8 mouse cellular contexts compared by ENCODE assay signal in the genomic region with DNA sequence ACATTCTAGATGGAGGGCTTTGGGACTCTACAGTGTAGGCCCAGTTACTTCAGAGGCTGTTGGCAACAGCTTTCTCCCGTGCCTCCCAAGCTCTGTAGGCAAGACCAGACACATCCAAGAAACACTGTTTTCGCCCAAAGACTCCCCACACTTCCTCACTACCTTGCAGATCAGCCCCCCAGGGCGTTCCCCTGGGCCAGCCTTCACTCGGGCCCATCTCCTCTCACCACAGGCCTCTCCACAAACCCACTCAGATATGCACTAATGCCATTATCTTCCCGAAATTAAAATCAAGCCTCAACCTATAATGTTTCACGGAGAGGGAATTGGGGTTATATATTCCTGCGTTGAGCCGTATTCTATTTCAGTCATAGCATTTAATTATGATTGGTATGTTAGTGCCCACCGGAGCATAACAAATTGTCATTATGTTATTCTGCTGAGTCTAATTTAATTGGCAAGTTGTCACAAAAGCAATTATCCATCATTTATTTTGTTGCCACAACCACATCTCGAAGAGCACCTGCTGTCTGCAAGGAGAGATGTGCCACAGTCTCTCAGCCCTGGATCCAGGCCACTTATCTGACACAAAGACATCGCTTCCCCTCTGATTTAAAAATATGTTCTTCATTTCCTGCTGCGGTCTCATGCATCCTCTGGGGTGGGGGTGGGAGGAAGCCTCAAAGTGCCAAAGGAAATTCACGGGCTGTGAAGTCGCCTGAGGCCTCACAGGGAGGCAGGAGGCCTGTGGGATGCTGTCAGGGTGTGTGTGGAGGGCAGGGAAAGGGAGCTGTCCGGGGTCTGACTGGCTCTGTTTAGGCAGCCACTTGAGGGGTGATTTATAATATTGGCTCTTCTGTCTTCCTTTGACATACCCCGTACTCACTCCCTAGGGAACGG. TPM values are rescaled to one million over a fixed set of nuclear protein-coding genes. Genes with fewer than 3 reads are reported as not detected.
DNase-seq lines count a peak whose midpoint lies in the region; ATAC-seq and TF ChIP-seq lines count a peak whose summit lies in the region.

No protein-coding gene starts in this region.

- H3K27me3 ChIP-seq in CH12.LX (replicated peaks) = no peaks in the 10 kb centered on the region
- H3K27me3 ChIP-seq in hindbrain, embryonic 16.5 days (replicated peaks; ENCODE audit: control insufficient read depth, insufficient read depth, low read length) = no peaks in the 10 kb centered on the region
- H3K27me3 ChIP-seq in liver, postnatal 0 days (ENCODE audit: insufficient read depth, low read length) = no peaks in the 10 kb centered on the region

- no peak overlapping the region; the same call in 1 of the 2 replicates for H3K9ac ChIP-seq in CH12.LX (ENCODE audit: insufficient read depth, low read depth)
- peak overlapping the region; percentile 33 for H3K9ac ChIP-seq in hindbrain, embryonic 16.5 days (ENCODE audit: low read depth, low read length)
- H3K9ac ChIP-seq in liver, postnatal 0 days (replicated peaks) = no peak overlapping the region

- H3K36me3 ChIP-seq in CH12.LX (replicated peaks in 1 of 2; ENCODE audit: control insufficient read depth in 1 of 2, insufficient read depth in 1 of 2, low read length in 1 of 2) = no peaks in the 10 kb centered on the region
- no peaks in the 10 kb centered on the region for H3K36me3 ChIP-seq in hindbrain, embryonic 16.5 days (ENCODE audit: control insufficient read depth, insufficient read depth, low read length)
- H3K36me3 ChIP-seq in liver, postnatal 0 days (replicated peaks; ENCODE audit: insufficient read depth, low read length) = no peaks in the 10 kb centered on the region

- peak overlapping the region; percentile 63 for H3K4me2 ChIP-seq in CH12.LX (ENCODE audit: insufficient read depth, low read depth, poor library complexity, severe bottlenecking)
- no peak overlapping the region for H3K4me2 ChIP-seq in hindbrain, embryonic 16.5 days (ENCODE audit: low read length)
- H3K4me2 ChIP-seq in liver, postnatal 0 days (ENCODE audit: low read depth, low read length) = peak overlapping the region; percentile 10

- in situ Hi-C loops in CH12.LX (cut with MboI; ENCODE audit: low pct_ligation_motif_present, low pct_unique_long_range_greater_than_20kb, low sequenced_read_pairs) = no loop called here

- H3K9me3 ChIP-seq in CH12.LX (replicated peaks; ENCODE audit: low read length) = no peaks in the 10 kb centered on the region
- no peaks in the 10 kb centered on the region for H3K9me3 ChIP-seq in hindbrain, embryonic 16.5 days (ENCODE audit: control insufficient read depth, low read length)
- no peaks in the 10 kb centered on the region for H3K9me3 ChIP-seq in liver, postnatal 0 days (ENCODE audit: low read length)

- 22% methylated on average over 17 of the region's 17 CpGs for WGBS in hindbrain, embryonic 16.5 days
- WGBS in liver, postnatal 0 days (ENCODE audit: insufficient replicate concordance) = 23% methylated on average over 17 of the region's 17 CpGs

- TF ChIP-seq RAD21 in CH12.LX (IDR thresholded peaks at IDR 0.05; ENCODE audit: low read depth, low read length) = no peak

- TF ChIP-seq EP300 in CH12.LX (IDR thresholded peaks at IDR 0.05; ENCODE audit: low read length) = peak; percentile 59; the same call in 1 of the 2 replicates
- no peak for TF ChIP-seq EP300 in liver, postnatal 0 days (IDR thresholded peaks at IDR 0.05; ENCODE audit: low read depth)

- H3K4me1 ChIP-seq in CH12.LX (ENCODE audit: control insufficient read depth in 1 of 2, insufficient read depth in 2 of 2) = peaks cover 20 to 37% of the 10 kb centered on the region in 2 experiments
- peaks cover 42% of the 10 kb centered on the region for H3K4me1 ChIP-seq in bone marrow macrophage, adult 2 months (ENCODE audit: control insufficient read depth, insufficient read depth, low read length)
- H3K4me1 ChIP-seq in hindbrain, embryonic 16.5 days (ENCODE audit: control insufficient read depth, insufficient read depth, low read depth, low read length) = peaks cover 20% of the 10 kb centered on the region
- H3K4me1 ChIP-seq in liver, postnatal 0 days (ENCODE audit: insufficient read depth) = peaks cover 16% of the 10 kb centered on the region

- TF ChIP-seq POLR2A in CH12.LX (IDR thresholded peaks at IDR 0.05; ENCODE audit: low read depth, low read length) = no peak
- no peak for TF ChIP-seq POLR2A in bone marrow macrophage, adult 2 months (IDR thresholded peaks at IDR 0.05; ENCODE audit: borderline replicate concordance, low read depth, low read length)

- no peak overlapping the region; the same call in 1 of the 2 replicates for H3K27ac ChIP-seq in CH12.LX (ENCODE audit: insufficient read depth, low read depth)
- H3K27ac ChIP-seq in bone marrow macrophage, adult 2 months (ENCODE audit: insufficient read depth, low read depth, low read length) = peak overlapping the region; percentile 98
- H3K27ac ChIP-seq in hindbrain, embryonic 16.5 days (ENCODE audit: low read depth, low read length) = peak overlapping the region; percentile 72
- no peak overlapping the region for H3K27ac ChIP-seq in liver, postnatal 0 days (ENCODE audit: low read depth)

- ATAC-seq in hindbrain, embryonic 16.5 days = peak; percentile 63
- peak; percentile 5; the same call in 1 of the 2 replicates for ATAC-seq in liver, postnatal 0 days

- peak overlapping the region in 1 of 3 experiments; percentile 21 for H3K4me3 ChIP-seq in CH12.LX (replicated peaks in 1 of 3; ENCODE audit: low read depth in 2 of 3, low read length in 2 of 3, poor library complexity in 1 of 3)
- peak overlapping the region; percentile 34 for H3K4me3 ChIP-seq in bone marrow macrophage, adult 2 months (ENCODE audit: insufficient read depth, low read length)
- no peak overlapping the region for H3K4me3 ChIP-seq in hindbrain, embryonic 16.5 days (ENCODE audit: low read length)
- no peak overlapping the region for H3K4me3 ChIP-seq in liver, postnatal 0 days (ENCODE audit: low read depth, low read length)

- peak; percentile 45 for DNase-seq in CH12.LX (ENCODE audit: extremely low read depth)
- DNase-seq in liver, postnatal 0 days = peak; percentile 35
- DNase-seq in retina, postnatal 1 day = peak; percentile 92
- DNase-seq in adrenal gland, postnatal 10 days = no peak
- DNase-seq in frontal cortex, postnatal 10 days (ENCODE audit: low spot score in 2 of 2) = no peak
- no peak for DNase-seq in layer of hippocampus, postnatal 14 days (ENCODE audit: low spot score in 2 of 2)

- no peaks in the 10 kb centered on the region for H3K79me2 ChIP-seq in CH12.LX (replicated peaks; ENCODE audit: control insufficient read depth, extremely low read depth, insufficient read depth, poor library complexity, severe bottlenecking)

- dilution Hi-C loops in CH12.LX (cut with MboI; ENCODE audit: extremely low pct_ligation_motif_present, extremely low pct_unique_long_range_greater_than_20kb, low sequenced_read_pairs) = no loop called here

- TF ChIP-seq CTCF in CH12.LX (conservative IDR thresholded peaks at IDR 0.05 in 1 of 2, IDR thresholded peaks at IDR 0.05 in 1 of 2; ENCODE audit: low read depth in 2 of 2, low read length in 2 of 2) = no peak
- no peak for TF ChIP-seq CTCF in bone marrow macrophage, adult 2 months (IDR thresholded peaks at IDR 0.05; ENCODE audit: low read depth, low read length)
- no peak for TF ChIP-seq CTCF in liver, postnatal 0 days (IDR thresholded peaks at IDR 0.05; ENCODE audit: low read depth)

TF ChIP-seq in CH12.LX, 34 proteins besides CTCF, POLR2A, EP300 and RAD21 (continues in another document):
- no peak for TF ChIP-seq GABPA (IDR thresholded peaks at IDR 0.05; ENCODE audit: insufficient replicate concordance, low read depth, low read length)
- no peak for TF ChIP-seq PAX5 (IDR thresholded peaks at IDR 0.05; ENCODE audit: low read length)
- TF ChIP-seq HCFC1 (IDR thresholded peaks at IDR 0.05; ENCODE audit: low read depth, low read length) = no peak
- TF ChIP-seq NRF1 (IDR thresholded peaks at IDR 0.05; ENCODE audit: low read depth, low read length) = no peak
- no peak for TF ChIP-seq TCF12 (IDR thresholded peaks at IDR 0.05; ENCODE audit: low read depth, low read length)
- no peak for TF ChIP-seq MAX (IDR thresholded peaks at IDR 0.05; ENCODE audit: low read length)
- TF ChIP-seq IRF4 (IDR thresholded peaks at IDR 0.05; ENCODE audit: low read depth, low read length) = no peak
- no peak for TF ChIP-seq ZC3H11A (IDR thresholded peaks at IDR 0.05; ENCODE audit: low read depth, low read length)
- no peak for TF ChIP-seq CHD2 (IDR thresholded peaks at IDR 0.05; ENCODE audit: low read length)
- no peak for TF ChIP-seq MAFK (IDR thresholded peaks at IDR 0.05; ENCODE audit: insufficient replicate concordance, low read length)
- TF ChIP-seq USF1 (IDR thresholded peaks at IDR 0.05; ENCODE audit: low read depth, low read length) = no peak
- TF ChIP-seq MEF2A (IDR thresholded peaks at IDR 0.05; ENCODE audit: borderline replicate concordance, low read depth, low read length) = 0 out of 2 replicates have a peak, but pooled peaks have one; percentile 34
- TF ChIP-seq ZNF384 (IDR thresholded peaks at IDR 0.05; ENCODE audit: low read depth, low read length) = 0 out of 2 replicates have a peak, but pooled peaks have one; percentile 3
- no peak for TF ChIP-seq TBP (conservative IDR thresholded peaks at IDR 0.05; ENCODE audit: low read depth, low read length)
- no peak for TF ChIP-seq MAZ (IDR thresholded peaks at IDR 0.05; ENCODE audit: low read depth, low read length)
- no peak for TF ChIP-seq USF2 (conservative IDR thresholded peaks at IDR 0.05; ENCODE audit: low read depth, low read length)
- TF ChIP-seq NELFE (IDR thresholded peaks at IDR 0.05; ENCODE audit: low read depth, low read length) = peak; percentile 31; the same call in 1 of the 2 replicates
- TF ChIP-seq ZMIZ1 (IDR thresholded peaks at IDR 0.05; ENCODE audit: low read depth, low read length) = no peak
- no peak for TF ChIP-seq JUND (conservative IDR thresholded peaks at IDR 0.05; ENCODE audit: low read depth, low read length)
- 0 out of 2 replicates have a peak, but pooled peaks have one; percentile 36 for TF ChIP-seq KAT2A (IDR thresholded peaks at IDR 0.05; ENCODE audit: insufficient replicate concordance, low read length)
- no peak for TF ChIP-seq MYC (IDR thresholded peaks at IDR 0.05; ENCODE audit: low read depth, low read length)
- no peak for TF ChIP-seq UBTF (IDR thresholded peaks at IDR 0.05; ENCODE audit: low read depth, low read length)

RNA-seq across cellular contexts. Expression of a gene that starts 29.6 kb away (rescaled TPM):
- total RNA-seq in CH12.LX (2012; rRNA removed) (216 and 227 TPM in 2 replicates), CH12.LX (2014; rRNA removed) (185 and 213 TPM in 2 replicates)
- 233 and 262 TPM in 2 replicates for polyA plus RNA-seq in CH12.LX (2012; ENCODE audit: insufficient read length, low read depth)
- 60.4 and 67.9 TPM in 2 replicates for polyA plus RNA-seq in bone marrow macrophage, adult 2 months (2012; ENCODE audit: insufficient read depth, insufficient read length, missing spikeins)
- polyA plus RNA-seq in hindbrain, embryonic 16.5 days (2015; fragmentation: Nextera tagmentation; extraction: Ambion mirVana) = 61.1 and 68.8 TPM in 2 replicates
- 28.7 and 29.3 TPM in 2 replicates for polyA plus RNA-seq in liver, postnatal 0 days (2015; fragmentation: Nextera tagmentation; extraction: Ambion mirVana)
- total RNA-seq in adrenal gland, postnatal 10 days (2021) = 100 to 1,000 TPM; 175 to 192 TPM
- total RNA-seq in layer of hippocampus, postnatal 14 days (2021) = 10 to 100 TPM; 58.2 to 61.3 TPM

Comparison
In these comparisons a context has a peak if more than half of its experiments do, and no peak if none do; other contexts are left out.
1. DNase-seq: peak in CH12.LX (single experiment), liver, postnatal 0 days (single experiment) and retina, postnatal 1 day (single experiment); none in adrenal gland, postnatal 10 days (single experiment), frontal cortex, postnatal 10 days (0 of 2) and layer of hippocampus, postnatal 14 days (0 of 2).
2. H3K27ac ChIP-seq: peak in bone marrow macrophage, adult 2 months (single experiment) and hindbrain, embryonic 16.5 days (single experiment); none in CH12.LX (single experiment) and liver, postnatal 0 days (single experiment).